Mouse (Mus musculus): ENCODE measurements around the gene Gpx4. TPM values are rescaled to one million over a fixed set of nuclear protein-coding genes. Genes with fewer than 3 reads are reported as not detected.

Gene Gpx4
- polyA plus RNA-seq, 1 experiment from 2014 or later = 594 TPM

DNA sequence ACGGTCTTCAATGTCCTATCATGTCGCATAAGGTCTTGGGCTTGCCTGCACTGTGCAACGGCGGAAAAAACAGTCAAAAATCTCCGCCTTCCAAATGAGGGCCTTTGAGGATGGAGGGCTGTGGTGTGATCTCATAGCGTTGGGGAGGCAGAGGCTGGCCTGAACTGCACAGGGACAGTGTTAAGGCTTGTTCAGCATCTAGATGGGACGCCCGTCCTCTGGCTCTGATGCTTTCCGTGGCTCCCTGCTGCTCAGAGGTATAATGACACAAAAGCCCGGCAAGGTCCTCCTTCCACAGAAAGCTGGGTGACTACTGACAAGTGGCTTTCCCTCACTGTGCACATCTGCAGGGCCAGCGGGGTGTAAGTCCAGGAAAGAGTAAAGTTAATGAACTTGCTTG lies 26.8 kb upstream of the Gpx4 start:
- WGBS = 16% methylated on average over 11 of the region's 11 CpGs
- H3K27me3 ChIP-seq (ENCODE audit: control insufficient read depth, insufficient read depth, low read length) = peaks cover 18% of the 10 kb centered on the region
- H3K4me3 ChIP-seq (ENCODE audit: low read depth, low read length) = peak overlapping the region; percentile 17; the same call in 1 of the 2 replicates
- peak overlapping the region; percentile 36; the same call in 1 of the 2 replicates for H3K4me2 ChIP-seq
- no peaks in the 10 kb centered on the region for H3K9me3 ChIP-seq (ENCODE audit: control insufficient read depth, low read length)
- H3K27ac ChIP-seq (ENCODE audit: low read depth, low read length) = no peak overlapping the region
- DNase-seq (ENCODE audit: low spot score, missing footprints) = no peak
- H3K36me3 ChIP-seq (ENCODE audit: control insufficient read depth, insufficient read depth, low read length) = no peaks in the 10 kb centered on the region
- H3K9ac ChIP-seq (ENCODE audit: low read length) = peak overlapping the region; percentile 46
- H3K4me1 ChIP-seq (ENCODE audit: control insufficient read depth, insufficient read depth, low read length) = peaks cover 6% of the 10 kb centered on the region; the same call in 1 of the 2 replicates
- ATAC-seq (ENCODE audit: low FRiP score) = no peak

DNA sequence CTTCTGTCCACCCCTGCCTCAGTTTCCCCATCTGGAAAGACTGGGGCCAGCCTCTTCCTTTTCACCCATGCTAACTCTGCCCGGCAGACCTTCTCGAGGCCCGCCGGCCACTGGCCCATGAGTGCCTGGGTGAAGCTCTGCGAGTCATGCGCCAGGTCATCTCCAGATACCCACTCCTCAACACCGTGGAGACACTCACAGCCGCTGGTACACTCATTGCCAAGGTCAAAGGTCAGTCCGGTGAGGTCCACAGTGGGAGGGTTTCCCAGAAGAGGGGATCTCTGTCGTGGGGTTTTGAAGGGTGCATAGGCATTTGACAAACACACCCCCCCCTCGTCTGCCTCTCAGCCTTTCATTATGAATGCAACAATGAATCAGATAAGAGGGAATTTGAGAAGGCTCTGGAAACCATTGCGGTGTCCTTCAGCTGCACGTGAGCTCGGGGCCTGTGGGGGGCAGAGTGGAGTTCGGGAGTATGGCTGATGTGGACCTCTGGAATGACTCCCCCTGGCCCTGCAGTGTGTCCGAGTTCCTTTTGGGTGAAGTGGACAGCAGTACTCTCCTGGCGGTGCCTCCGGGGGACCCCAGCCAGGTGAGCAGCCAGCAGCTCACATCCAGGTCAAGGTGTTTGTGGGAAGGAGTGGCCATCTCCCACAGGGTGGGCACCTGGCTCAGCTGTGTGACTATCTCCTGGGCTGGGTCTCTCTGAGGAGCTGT lies 26.2 kb upstream of the Gpx4 start:
- H3K27ac ChIP-seq (ENCODE audit: low read depth, low read length) = no peak overlapping the region
- H3K4me2 ChIP-seq = no peak overlapping the region
- peaks cover 14% of the 10 kb centered on the region for H3K27me3 ChIP-seq (ENCODE audit: control insufficient read depth, insufficient read depth, low read length)
- H3K4me1 ChIP-seq (ENCODE audit: control insufficient read depth, insufficient read depth, low read length) = peaks cover 6% of the 10 kb centered on the region; the same call in 1 of the 2 replicates
- no peak for DNase-seq (ENCODE audit: low spot score, missing footprints)
- ATAC-seq (ENCODE audit: low FRiP score) = 0 out of 2 replicates have a peak, but pooled peaks have one; percentile 33
- H3K4me3 ChIP-seq (ENCODE audit: low read depth, low read length) = no peak overlapping the region
- 82% methylated on average over 18 of the region's 18 CpGs for WGBS
- no peaks in the 10 kb centered on the region for H3K9me3 ChIP-seq (ENCODE audit: control insufficient read depth, low read length)
- H3K9ac ChIP-seq (ENCODE audit: low read length) = no peak overlapping the region
- no peaks in the 10 kb centered on the region for H3K36me3 ChIP-seq (ENCODE audit: control insufficient read depth, insufficient read depth, low read length)

- Histone ChIP-seq H3K4me2 (no peak overlapping the region), H3K27ac (ENCODE audit: low read depth, low read length) (no peak overlapping the region), H3K4me3 (ENCODE audit: low read depth, low read length) (no peak overlapping the region), H3K9ac (ENCODE audit: low read length) (no peak overlapping the region), H3K9me3 (ENCODE audit: control insufficient read depth, low read length) (no peaks in the 10 kb centered on the region), H3K36me3 (ENCODE audit: control insufficient read depth, insufficient read depth, low read length) (no peaks in the 10 kb centered on the region), H3K27me3 (ENCODE audit: control insufficient read depth, insufficient read depth, low read length) (peaks cover 11% of the 10 kb centered on the region), H3K4me1 (ENCODE audit: control insufficient read depth, insufficient read depth, low read length) (peaks cover 6% of the 10 kb centered on the region; the same call in 1 of the 2 replicates)
- DNase-seq (ENCODE audit: low spot score, missing footprints) (no peak), ATAC-seq (ENCODE audit: low FRiP score) (no peak)
- 88% methylated on average over 13 of the region's 13 CpGs for WGBS
Measured at GRCm38 (mm10) chr10:80021320-80021641, 25.7 kb upstream of the Gpx4 start.

GRCm38 (mm10) chr10:80022164-80022563 lies 24.8 kb upstream of the Gpx4 start:
- Histone ChIP-seq H3K4me2 (no peak overlapping the region), H3K9ac (ENCODE audit: low read length) (no peak overlapping the region), H3K27ac (ENCODE audit: low read depth, low read length) (no peak overlapping the region), H3K4me1 (ENCODE audit: control insufficient read depth, insufficient read depth, low read length) (peaks cover 6% of the 10 kb centered on the region; the same call in 1 of the 2 replicates), H3K4me3 (ENCODE audit: low read depth, low read length) (no peak overlapping the region), H3K27me3 (ENCODE audit: control insufficient read depth, insufficient read depth, low read length) (peaks cover 11% of the 10 kb centered on the region), H3K36me3 (ENCODE audit: control insufficient read depth, insufficient read depth, low read length) (no peaks in the 10 kb centered on the region), H3K9me3 (ENCODE audit: control insufficient read depth, low read length) (no peaks in the 10 kb centered on the region)
- ATAC-seq (ENCODE audit: low FRiP score) (no peak), DNase-seq (ENCODE audit: low spot score, missing footprints) (no peak)
- 95% methylated on average over 12 of the region's 12 CpGs for WGBS

DNA sequence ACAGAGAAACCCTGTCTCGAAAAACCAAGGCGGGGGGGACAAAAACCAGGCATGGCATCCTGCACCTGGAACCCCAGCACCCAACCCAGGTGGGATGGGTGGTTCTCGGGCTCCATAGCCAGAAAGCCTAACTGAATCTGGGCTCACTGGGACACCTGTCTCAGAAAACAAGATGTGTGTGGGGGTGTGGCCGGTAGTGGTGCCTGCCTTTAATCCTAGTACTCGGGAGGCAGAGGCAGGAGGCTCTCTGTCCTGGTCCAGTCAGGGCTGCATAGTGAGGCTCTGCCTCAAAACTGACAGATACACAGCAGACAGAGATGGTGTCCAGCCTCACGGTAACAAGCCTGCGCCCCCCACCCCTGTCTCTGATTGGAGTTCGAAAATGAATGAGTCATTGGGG lies 24.2 kb upstream of the Gpx4 start:
- no peak for ATAC-seq (ENCODE audit: low FRiP score)
- no peak overlapping the region for H3K4me3 ChIP-seq (ENCODE audit: low read depth, low read length)

DNA sequence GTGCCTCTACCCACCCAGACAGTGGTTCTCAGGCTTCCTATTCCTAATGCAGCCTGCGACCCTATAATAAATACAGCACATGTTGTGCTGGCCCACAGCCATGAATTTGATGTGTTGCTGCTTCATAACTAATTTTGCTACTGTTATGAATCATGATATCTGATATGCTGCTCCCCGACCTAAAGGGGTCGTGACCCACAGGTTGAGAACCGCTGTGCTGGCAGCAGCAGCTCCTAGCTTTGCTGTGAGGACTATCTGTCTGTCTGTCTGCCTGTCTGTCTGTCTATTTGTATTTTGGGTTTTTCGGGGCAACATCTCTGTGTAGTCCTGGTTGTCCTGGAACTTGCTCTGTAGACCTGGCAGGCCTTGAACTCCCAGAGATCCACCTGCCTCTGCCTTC lies 23.2 kb upstream of the Gpx4 start:
- H3K36me3 ChIP-seq (ENCODE audit: control insufficient read depth, insufficient read depth, low read length) = no peaks in the 10 kb centered on the region
- H3K27me3 ChIP-seq (ENCODE audit: control insufficient read depth, insufficient read depth, low read length) = peaks cover 9% of the 10 kb centered on the region
- 90% methylated on average over 5 of the region's 5 CpGs for WGBS
- no peak overlapping the region for H3K4me3 ChIP-seq (ENCODE audit: low read depth, low read length)
- ATAC-seq (ENCODE audit: low FRiP score) (no peak), DNase-seq (ENCODE audit: low spot score, missing footprints) (no peak)
- H3K9me3 ChIP-seq (ENCODE audit: control insufficient read depth, low read length) = no peaks in the 10 kb centered on the region
- H3K9ac ChIP-seq (ENCODE audit: low read length) = no peak overlapping the region
- no peak overlapping the region for H3K27ac ChIP-seq (ENCODE audit: low read depth, low read length)
- peaks cover 6% of the 10 kb centered on the region; the same call in 1 of the 2 replicates for H3K4me1 ChIP-seq (ENCODE audit: control insufficient read depth, insufficient read depth, low read length)
- no peak overlapping the region for H3K4me2 ChIP-seq

More for the DNA sequence above, 24.2 kb upstream of the Gpx4 start:
- Histone ChIP-seq H3K27me3 (ENCODE audit: control insufficient read depth, insufficient read depth, low read length) (peaks cover 9% of the 10 kb centered on the region), H3K4me1 (ENCODE audit: control insufficient read depth, insufficient read depth, low read length) (peaks cover 6% of the 10 kb centered on the region; the same call in 1 of the 2 replicates), H3K9ac (ENCODE audit: low read length) (no peak overlapping the region), H3K27ac (ENCODE audit: low read depth, low read length) (no peak overlapping the region), H3K9me3 (ENCODE audit: control insufficient read depth, low read length) (no peaks in the 10 kb centered on the region), H3K4me2 (no peak overlapping the region), H3K36me3 (ENCODE audit: control insufficient read depth, insufficient read depth, low read length) (no peaks in the 10 kb centered on the region)
- DNase-seq (ENCODE audit: low spot score, missing footprints) = no peak
- WGBS = 94% methylated on average over 8 of the region's 8 CpGs

GRCm38 (mm10) chr10:80024229-80025043 lies 22.5 kb upstream of the Gpx4 start:
- H3K27ac ChIP-seq (ENCODE audit: low read depth, low read length) = no peak overlapping the region
- peaks cover 7% of the 10 kb centered on the region for H3K27me3 ChIP-seq (ENCODE audit: control insufficient read depth, insufficient read depth, low read length)
- WGBS = 79% methylated on average over 15 of the region's 15 CpGs
- no peak for ATAC-seq (ENCODE audit: low FRiP score)
- DNase-seq (ENCODE audit: low spot score, missing footprints) = no peak
- H3K4me2 ChIP-seq = no peak overlapping the region
- H3K9ac ChIP-seq (ENCODE audit: low read length) = no peak overlapping the region
- no peaks in the 10 kb centered on the region for H3K9me3 ChIP-seq (ENCODE audit: control insufficient read depth, low read length)
- no peaks in the 10 kb centered on the region for H3K36me3 ChIP-seq (ENCODE audit: control insufficient read depth, insufficient read depth, low read length)
- H3K4me1 ChIP-seq (ENCODE audit: control insufficient read depth, insufficient read depth, low read length) = peaks cover 4% of the 10 kb centered on the region; the same call in 1 of the 2 replicates
- no peak overlapping the region for H3K4me3 ChIP-seq (ENCODE audit: low read depth, low read length)

GRCm38 (mm10) chr10:80025044-80025347 lies 22.0 kb upstream of the Gpx4 start:
- WGBS = 54% methylated on average over 4 of the region's 4 CpGs
- H3K4me1 ChIP-seq (ENCODE audit: control insufficient read depth, insufficient read depth, low read length) = no peaks in the 10 kb centered on the region; the same call in 1 of the 2 replicates

DNA sequence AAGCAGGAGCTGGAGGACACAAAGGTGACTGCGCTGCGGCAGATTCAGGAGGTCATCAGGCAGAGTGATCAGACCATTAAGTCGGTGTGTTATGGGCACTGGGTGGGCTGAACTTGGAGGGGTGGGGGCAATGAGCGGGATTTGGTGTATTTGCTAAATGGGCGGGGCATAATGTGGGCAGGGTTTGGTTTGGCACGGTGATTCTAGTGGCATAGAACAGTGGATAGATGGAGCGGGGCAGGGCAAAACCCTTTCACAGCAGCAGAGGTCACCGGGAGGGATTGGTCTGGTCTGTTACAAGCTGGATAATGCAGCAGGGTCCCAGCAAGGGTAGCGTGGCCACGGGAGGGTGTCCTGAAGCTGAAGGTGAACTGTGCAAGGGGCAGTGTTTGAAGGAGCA lies 21.5 kb upstream of the Gpx4 start:
- H3K4me3 ChIP-seq (ENCODE audit: low read depth, low read length) = no peak overlapping the region
- no peak for DNase-seq (ENCODE audit: low spot score, missing footprints)
- H3K9me3 ChIP-seq (ENCODE audit: control insufficient read depth, low read length) = no peaks in the 10 kb centered on the region
- H3K9ac ChIP-seq (ENCODE audit: low read length) = no peak overlapping the region
- ATAC-seq (ENCODE audit: low FRiP score) = no peak
- H3K4me2 ChIP-seq = no peak overlapping the region
- H3K4me1 ChIP-seq (ENCODE audit: control insufficient read depth, insufficient read depth, low read length) = no peaks in the 10 kb centered on the region
- H3K27ac ChIP-seq (ENCODE audit: low read depth, low read length) = no peak overlapping the region
- H3K27me3 ChIP-seq (ENCODE audit: control insufficient read depth, insufficient read depth, low read length) = no peaks in the 10 kb centered on the region
- H3K36me3 ChIP-seq (ENCODE audit: control insufficient read depth, insufficient read depth, low read length) = no peaks in the 10 kb centered on the region
- WGBS = 73% methylated on average over 10 of the region's 10 CpGs

More at GRCm38 (mm10) chr10:80025044-80025347, 22.0 kb upstream of the Gpx4 start:
- DNase-seq (ENCODE audit: low spot score, missing footprints) (no peak), ATAC-seq (ENCODE audit: low FRiP score) (no peak)
- no peak overlapping the region for H3K9ac ChIP-seq (ENCODE audit: low read length)
- H3K9me3 ChIP-seq (ENCODE audit: control insufficient read depth, low read length) = no peaks in the 10 kb centered on the region
- no peak overlapping the region for H3K4me2 ChIP-seq
- H3K27ac ChIP-seq (ENCODE audit: low read depth, low read length) = no peak overlapping the region
- H3K27me3 ChIP-seq (ENCODE audit: control insufficient read depth, insufficient read depth, low read length) = 0 out of 2 replicates have a peak, but pooled peaks cover 1% of the 10 kb centered on the region
- no peaks in the 10 kb centered on the region for H3K36me3 ChIP-seq (ENCODE audit: control insufficient read depth, insufficient read depth, low read length)
- H3K4me3 ChIP-seq (ENCODE audit: low read depth, low read length) = no peak overlapping the region
